Mouse (Mus musculus): ENCODE measurements around the gene Tmem178b. TPM values are rescaled to one million over a fixed set of nuclear protein-coding genes. Genes with fewer than 3 reads are reported as not detected.
A peak's percentile ranks its signal among the peaks of the same experiment; 100 is the strongest.

Tmem178b gene
- polyA plus RNA-seq, 1 experiment from 2014 or later, result 0.48 TPM

GRCm38 (mm10) chr6:40068467-40068866, 195.4 kb downstream of the Tmem178b start:
- Histone ChIP-seq H3K4me2 (no peak overlapping the region), H3K9me3 (replicated peaks) (no peaks in the 10 kb centered on the region), H3K27me3 (no peaks in the 10 kb centered on the region), H3K4me1 (no peaks in the 10 kb centered on the region), H3K4me3 (replicated peaks) (no peak overlapping the region), H3K36me3 (no peaks in the 10 kb centered on the region), H3K9ac (no peak overlapping the region), H3K27ac (no peak overlapping the region)
- WGBS, result 82% methylated on average over 6 of the region's 6 CpGs
- ATAC-seq (replicated peaks; ENCODE audit: low FRiP score), result no peak

DNA sequence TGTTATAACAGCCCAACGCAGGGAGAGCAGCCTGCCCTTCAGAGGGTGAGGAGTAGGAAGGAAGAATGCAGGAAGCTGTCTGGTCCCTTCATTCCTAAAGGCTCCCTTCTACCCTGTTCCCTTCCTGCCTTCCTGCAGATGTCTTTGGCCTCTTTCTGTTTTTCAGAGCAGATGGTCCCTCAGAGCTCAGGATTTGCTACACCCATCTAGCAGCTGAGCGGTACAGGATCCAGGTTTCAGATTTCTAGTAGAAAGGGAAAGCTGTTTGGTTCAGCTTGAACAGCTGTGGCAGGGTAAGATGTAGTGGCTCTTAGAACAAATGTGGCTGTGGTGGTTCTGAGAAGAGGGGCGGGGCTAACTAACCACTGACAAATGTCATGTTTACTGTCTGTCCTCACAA, 197.9 kb downstream of the Tmem178b start:
- WGBS, result 33% methylated on average over 3 of the region's 3 CpGs
- 0 out of 2 replicates have a peak, but pooled peaks have one; percentile 33 for ATAC-seq (replicated peaks; ENCODE audit: low FRiP score)
- Histone ChIP-seq H3K27ac (no peak overlapping the region), H3K9me3 (replicated peaks) (no peaks in the 10 kb centered on the region), H3K9ac (no peak overlapping the region), H3K4me2 (no peak overlapping the region), H3K36me3 (no peaks in the 10 kb centered on the region), H3K27me3 (no peaks in the 10 kb centered on the region), H3K4me1 (no peaks in the 10 kb centered on the region), H3K4me3 (replicated peaks) (no peak overlapping the region)

- no peak overlapping the region for H3K27ac ChIP-seq
- H3K27me3 ChIP-seq, result no peaks in the 10 kb centered on the region
Measured at GRCm38 (mm10) chr6:40076089-40076488, 203.0 kb downstream of the Tmem178b start.

DNA sequence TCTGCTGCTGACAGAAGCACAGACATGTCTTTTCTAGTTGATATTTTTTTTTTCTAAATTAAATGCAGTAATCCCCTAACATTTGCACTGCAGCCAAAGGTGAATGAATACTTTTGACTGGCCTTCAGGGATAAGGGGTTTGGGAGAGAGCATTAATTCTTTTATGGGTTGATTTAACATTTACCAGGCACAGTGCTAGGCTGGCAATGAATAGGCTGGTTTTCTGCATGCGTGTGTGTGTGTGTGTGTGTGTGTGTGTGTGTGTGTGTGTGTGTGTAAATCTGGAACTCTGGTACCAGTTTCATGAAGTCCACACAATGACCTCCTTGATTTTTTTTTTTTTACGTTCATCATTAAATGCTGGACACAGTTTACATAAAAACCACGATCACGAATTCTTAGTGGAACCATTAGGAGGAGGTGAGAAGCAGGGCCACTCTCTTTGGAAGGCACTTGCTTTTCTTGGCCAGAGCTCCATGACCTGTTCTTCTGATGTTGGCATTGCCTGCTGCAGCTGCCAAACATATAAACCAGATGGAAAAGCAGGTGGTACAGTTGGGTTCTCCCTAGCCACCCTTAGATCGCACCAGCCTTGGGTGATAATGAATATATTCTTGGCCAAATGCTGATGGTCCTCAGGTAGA, 203.7 kb downstream of the Tmem178b start:
- H3K4me1 ChIP-seq, result no peaks in the 10 kb centered on the region
- H3K4me3 ChIP-seq (replicated peaks), result no peak overlapping the region
- H3K9me3 ChIP-seq (replicated peaks), result no peaks in the 10 kb centered on the region
- no peak for ATAC-seq (replicated peaks; ENCODE audit: low FRiP score)
- H3K36me3 ChIP-seq, result no peaks in the 10 kb centered on the region
- no peak overlapping the region for H3K27ac ChIP-seq
- H3K9ac ChIP-seq, result no peak overlapping the region
- no peak overlapping the region for H3K4me2 ChIP-seq
- 91% methylated on average over 5 of the region's 5 CpGs for whole genome bisulfite sequencing
- H3K27me3 ChIP-seq, result no peaks in the 10 kb centered on the region

More at GRCm38 (mm10) chr6:40076089-40076488, 203.0 kb downstream of the Tmem178b start:
- Histone ChIP-seq H3K36me3 (no peaks in the 10 kb centered on the region), H3K9ac (no peak overlapping the region), H3K4me3 (replicated peaks) (no peak overlapping the region), H3K4me1 (no peaks in the 10 kb centered on the region), H3K4me2 (no peak overlapping the region), H3K9me3 (replicated peaks) (no peaks in the 10 kb centered on the region)
- ATAC-seq (replicated peaks; ENCODE audit: low FRiP score), result no peak
- WGBS, result 21% methylated on average over 1 of the region's 1 CpGs

GRCm38 (mm10) chr6:40078353-40078752, 205.3 kb downstream of the Tmem178b start:
- WGBS, result 89% methylated on average over 3 of the region's 3 CpGs
- Histone ChIP-seq H3K9ac (no peak overlapping the region), H3K4me1 (no peaks in the 10 kb centered on the region), H3K36me3 (no peaks in the 10 kb centered on the region), H3K4me3 (replicated peaks) (no peak overlapping the region), H3K27ac (no peak overlapping the region), H3K9me3 (replicated peaks) (no peaks in the 10 kb centered on the region), H3K27me3 (no peaks in the 10 kb centered on the region), H3K4me2 (no peak overlapping the region)
- ATAC-seq (replicated peaks; ENCODE audit: low FRiP score), result no peak

DNA sequence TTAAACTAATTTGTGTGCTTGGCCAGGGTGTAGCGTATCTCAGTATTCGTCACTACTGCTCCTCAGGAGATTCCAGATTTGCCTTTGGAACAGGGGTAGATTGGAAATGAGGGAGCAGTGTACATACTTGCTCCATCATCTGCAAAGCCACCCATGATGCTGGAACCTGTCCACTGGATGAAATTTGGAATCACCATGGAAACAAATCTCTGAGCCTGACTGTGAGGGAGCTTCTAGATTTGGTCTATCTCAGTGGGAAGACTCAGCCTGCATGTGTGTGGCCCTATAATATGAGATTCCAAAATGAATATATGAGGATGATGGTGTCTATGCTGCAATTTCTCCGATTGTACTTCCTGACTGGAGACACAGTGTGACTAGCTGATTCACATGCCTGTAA, 210.7 kb downstream of the Tmem178b start:
- no peaks in the 10 kb centered on the region for H3K4me1 ChIP-seq
- no peak overlapping the region for H3K4me2 ChIP-seq
- no peak overlapping the region for H3K4me3 ChIP-seq (replicated peaks)
- WGBS, result 87% methylated on average over 3 of the region's 3 CpGs
- H3K9me3 ChIP-seq (replicated peaks), result no peaks in the 10 kb centered on the region
- no peak overlapping the region for H3K27ac ChIP-seq
- no peaks in the 10 kb centered on the region for H3K36me3 ChIP-seq
- H3K27me3 ChIP-seq, result no peaks in the 10 kb centered on the region
- no peak overlapping the region for H3K9ac ChIP-seq
- ATAC-seq (replicated peaks; ENCODE audit: low FRiP score), result no peak

DNA sequence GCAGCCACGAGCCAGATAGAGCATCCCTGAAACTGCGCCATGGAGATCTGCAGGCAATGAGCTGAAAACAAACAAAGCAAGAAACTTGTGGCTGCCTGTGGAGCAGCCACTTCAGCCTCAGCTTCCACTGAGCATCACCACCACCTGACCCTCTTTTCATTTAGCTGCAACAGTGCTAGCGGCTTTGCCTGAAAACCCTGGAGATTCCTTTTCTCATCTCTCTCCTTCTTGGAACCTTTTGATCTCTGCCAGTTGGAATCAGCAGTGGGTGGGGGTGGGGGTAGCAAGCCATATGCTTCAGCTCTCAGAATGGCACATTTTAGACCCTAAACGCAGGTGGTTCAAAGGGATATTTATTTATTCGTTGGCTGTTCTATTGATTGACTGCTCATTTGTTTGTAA, 218.2 kb downstream of the Tmem178b start:
- WGBS, result 42% methylated on average over 5 of the region's 5 CpGs
- Histone ChIP-seq H3K9ac (no peak overlapping the region), H3K4me2 (no peak overlapping the region), H3K9me3 (replicated peaks) (no peaks in the 10 kb centered on the region), H3K4me1 (no peaks in the 10 kb centered on the region), H3K27ac (no peak overlapping the region), H3K4me3 (replicated peaks) (no peak overlapping the region), H3K36me3 (no peaks in the 10 kb centered on the region), H3K27me3 (no peaks in the 10 kb centered on the region)
- no peak for ATAC-seq (replicated peaks; ENCODE audit: low FRiP score)

DNA sequence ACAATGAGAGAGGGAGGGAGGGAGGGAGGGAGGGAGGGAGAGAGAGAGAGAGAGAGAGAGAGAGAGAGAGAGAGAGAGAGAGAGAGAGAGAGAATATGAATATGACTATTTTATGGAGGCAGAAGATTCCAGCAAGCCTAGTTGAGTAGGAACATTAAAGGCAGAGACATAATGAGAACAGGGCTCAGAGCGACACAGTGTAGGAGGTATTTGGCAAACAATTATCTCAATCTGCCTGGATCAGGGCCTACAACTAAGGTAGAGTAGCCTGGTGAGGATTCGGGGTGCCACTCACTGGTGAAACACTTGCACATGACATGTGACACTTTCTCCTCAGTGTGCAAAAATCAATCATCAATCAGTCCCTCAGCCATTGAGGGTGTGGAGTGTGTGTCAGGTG, 225.4 kb downstream of the Tmem178b start:
- no peak overlapping the region for H3K27ac ChIP-seq
- WGBS, result 84% methylated on average over 2 of the region's 2 CpGs
- no peak overlapping the region for H3K9ac ChIP-seq
- H3K4me3 ChIP-seq (replicated peaks), result no peak overlapping the region
- H3K4me1 ChIP-seq, result no peaks in the 10 kb centered on the region
- no peaks in the 10 kb centered on the region for H3K36me3 ChIP-seq
- no peaks in the 10 kb centered on the region for H3K27me3 ChIP-seq
- ATAC-seq (replicated peaks; ENCODE audit: low FRiP score), result no peak
- H3K9me3 ChIP-seq (replicated peaks), result no peaks in the 10 kb centered on the region
- H3K4me2 ChIP-seq, result no peak overlapping the region

- Histone ChIP-seq H3K36me3 (no peaks in the 10 kb centered on the region), H3K4me1 (no peaks in the 10 kb centered on the region), H3K9me3 (replicated peaks) (no peaks in the 10 kb centered on the region), H3K9ac (no peak overlapping the region), H3K27ac (no peak overlapping the region), H3K27me3 (no peaks in the 10 kb centered on the region), H3K4me3 (replicated peaks) (no peak overlapping the region), H3K4me2 (no peak overlapping the region)
- 88% methylated on average over 4 of the region's 4 CpGs for WGBS
- ATAC-seq (replicated peaks; ENCODE audit: low FRiP score), result no peak
Measured at GRCm38 (mm10) chr6:40101785-40102184, 228.7 kb downstream of the Tmem178b start.

DNA sequence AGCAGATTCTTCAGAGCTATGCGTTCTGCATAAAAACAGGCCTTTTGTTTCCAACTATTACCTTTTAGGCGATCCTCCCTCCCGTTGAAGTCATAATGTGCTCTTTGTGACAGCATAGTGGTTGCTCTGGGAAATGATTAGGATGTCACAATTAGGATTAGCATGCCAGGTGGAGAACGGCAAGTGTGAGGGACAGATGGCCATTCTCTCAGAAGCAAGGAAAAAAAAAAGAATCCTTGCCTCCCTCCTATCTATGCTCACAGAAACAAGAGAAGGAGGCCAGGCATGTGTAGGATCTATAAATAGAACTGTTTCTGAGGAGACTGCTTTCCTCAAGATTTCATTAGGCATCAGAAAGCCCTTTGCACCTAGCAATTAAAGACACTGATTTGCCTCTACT, 229.8 kb downstream of the Tmem178b start:
- Histone ChIP-seq H3K27ac (no peak overlapping the region), H3K4me1 (no peaks in the 10 kb centered on the region), H3K9me3 (replicated peaks) (no peaks in the 10 kb centered on the region), H3K4me3 (replicated peaks) (no peak overlapping the region), H3K36me3 (no peaks in the 10 kb centered on the region), H3K27me3 (no peaks in the 10 kb centered on the region), H3K9ac (no peak overlapping the region), H3K4me2 (no peak overlapping the region)
- 56% methylated on average over 4 of the region's 4 CpGs for WGBS
- ATAC-seq (replicated peaks; ENCODE audit: low FRiP score), result no peak

DNA sequence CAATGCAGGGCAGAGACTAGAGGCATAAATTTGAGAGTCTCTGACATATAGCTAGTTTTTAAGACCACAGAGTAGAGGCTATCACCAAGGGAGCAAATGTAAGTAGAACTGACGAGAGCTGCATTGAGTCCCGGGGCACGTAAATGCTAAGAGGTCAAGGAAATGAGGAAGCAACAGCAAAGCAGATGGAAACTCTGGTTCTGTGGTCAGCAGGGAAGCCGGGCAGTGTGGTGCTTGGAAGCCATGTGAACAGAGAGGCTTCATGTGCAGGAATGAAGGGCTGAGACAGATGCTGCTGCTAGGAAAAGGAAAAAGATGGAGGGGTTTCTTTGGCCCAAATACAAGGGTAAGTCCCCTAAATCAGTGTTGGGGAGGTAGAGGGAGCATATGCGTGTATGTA, 237.0 kb downstream of the Tmem178b start:
- no peaks in the 10 kb centered on the region for H3K4me1 ChIP-seq
- H3K4me2 ChIP-seq, result no peak overlapping the region
- H3K9ac ChIP-seq, result no peak overlapping the region
- H3K4me3 ChIP-seq (replicated peaks), result no peak overlapping the region
- H3K36me3 ChIP-seq, result no peaks in the 10 kb centered on the region
- no peak overlapping the region for H3K27ac ChIP-seq
- no peak for ATAC-seq (replicated peaks; ENCODE audit: low FRiP score)
- no peaks in the 10 kb centered on the region for H3K27me3 ChIP-seq
- no peaks in the 10 kb centered on the region for H3K9me3 ChIP-seq (replicated peaks)
- 58% methylated on average over 5 of the region's 5 CpGs for WGBS

GRCm38 (mm10) chr6:40110729-40111128, 237.7 kb downstream of the Tmem178b start:
- Histone ChIP-seq H3K9ac (no peak overlapping the region), H3K4me1 (no peaks in the 10 kb centered on the region), H3K27me3 (no peaks in the 10 kb centered on the region), H3K27ac (no peak overlapping the region), H3K36me3 (no peaks in the 10 kb centered on the region), H3K4me3 (replicated peaks) (no peak overlapping the region), H3K4me2 (no peak overlapping the region), H3K9me3 (replicated peaks) (no peaks in the 10 kb centered on the region)
- no peak for ATAC-seq (replicated peaks; ENCODE audit: low FRiP score)
- WGBS, result 81% methylated on average over 2 of the region's 2 CpGs

DNA sequence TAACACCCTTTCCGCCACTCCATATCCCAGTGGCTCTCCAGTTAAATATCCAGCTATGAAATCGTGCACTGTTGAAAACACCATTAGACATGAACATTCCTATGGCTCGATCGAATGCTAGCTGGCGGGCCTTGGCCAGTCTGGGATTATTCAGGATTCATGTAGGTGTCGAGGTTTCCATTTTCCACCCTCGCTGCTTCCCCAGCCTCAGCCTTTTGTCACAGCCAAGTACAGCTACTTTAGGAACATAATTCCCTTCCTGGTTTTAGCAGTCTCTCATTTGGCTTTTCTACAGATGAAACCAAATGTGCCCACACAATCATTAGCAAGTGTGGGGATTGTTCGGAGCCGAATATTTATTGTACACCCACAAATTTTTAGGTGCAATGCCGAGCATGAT, 239.4 kb downstream of the Tmem178b start:
- no peak overlapping the region for H3K4me2 ChIP-seq
- H3K27ac ChIP-seq, result no peak overlapping the region
- H3K36me3 ChIP-seq, result no peaks in the 10 kb centered on the region
- no peaks in the 10 kb centered on the region for H3K9me3 ChIP-seq (replicated peaks)
- no peak overlapping the region for H3K4me3 ChIP-seq (replicated peaks)
- H3K27me3 ChIP-seq, result no peaks in the 10 kb centered on the region
- ATAC-seq (replicated peaks; ENCODE audit: low FRiP score), result no peak
- no peaks in the 10 kb centered on the region for H3K4me1 ChIP-seq
- H3K9ac ChIP-seq, result no peak overlapping the region
- 84% methylated on average over 10 of the region's 10 CpGs for WGBS
